Mouse (Mus musculus): Measurements from ENCODE around the gene Tnfaip8l1. TPM values are rescaled to one million over a fixed set of nuclear protein-coding genes. Genes with fewer than 3 reads are reported as not detected.

Gene Tnfaip8l1
- total RNA-seq, 2 experiments from 2014 or later = 0.41 to 0.64 TPM

- intact Hi-C loops (cut with DNase I) = no loop called here
- no peak for DNase-seq
Observed at GRCm38 (mm10) chr17:56136558-56136957, 25.7 kb upstream of the Tnfaip8l1 start.

DNA sequence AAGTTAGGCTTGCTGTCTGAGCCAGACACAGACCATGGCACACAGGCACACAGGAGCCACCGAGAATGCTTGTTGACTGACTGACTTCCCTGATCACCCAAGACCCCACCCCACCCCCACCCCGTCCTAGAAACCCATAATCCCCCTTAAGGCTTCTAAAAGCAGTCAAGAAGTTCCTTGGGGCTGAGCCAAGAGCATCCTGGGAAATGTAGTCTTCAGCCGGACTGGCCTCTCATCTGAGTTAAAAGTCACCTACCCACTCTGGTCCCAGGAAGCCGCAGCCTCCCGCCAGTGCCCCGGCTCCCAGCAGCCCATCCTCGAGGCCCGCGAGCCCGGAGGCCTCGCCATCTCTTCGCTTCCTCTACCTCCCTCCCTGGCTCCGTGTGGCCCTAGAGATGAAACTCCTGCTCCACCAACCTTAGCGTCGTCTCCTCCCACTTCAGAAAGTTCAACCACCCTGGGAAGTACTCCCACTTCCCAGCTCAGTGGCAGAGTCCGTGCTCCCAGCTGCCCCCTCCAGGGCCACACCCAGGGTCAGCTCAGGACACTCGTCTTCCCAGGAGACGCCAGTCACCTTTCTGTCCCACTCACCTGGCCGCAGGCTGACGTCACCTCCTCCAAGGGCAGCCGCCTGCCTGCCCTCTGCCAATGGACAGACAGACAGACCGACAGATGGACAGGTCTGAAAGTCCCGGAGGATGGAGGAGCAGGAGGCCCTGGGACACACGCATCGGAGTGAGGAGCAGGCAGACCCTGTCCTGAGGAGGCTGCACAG, 24.3 kb upstream of the Tnfaip8l1 start:
- no peak for DNase-seq
- intact Hi-C loops (cut with DNase I) = no loop called here

GRCm38 (mm10) chr17:56139355-56139754, 22.9 kb upstream of the Tnfaip8l1 start:
- intact Hi-C loops (cut with DNase I) = no loop called here
- DNase-seq = no peak

GRCm38 (mm10) chr17:56139858-56140595, 22.2 kb upstream of the Tnfaip8l1 start, which contains the start of gene Sema6b:
TSS of gene Sema6b (minus strand) at chr17:56140343.
- peak in 1 of 2 experiments; percentile 49 for DNase-seq
- intact Hi-C loops (cut with DNase I) = loop anchor here (2.0 kb wide), 1 partner anchor 19 kb away; no protein-coding TSS in a partner anchor

DNA sequence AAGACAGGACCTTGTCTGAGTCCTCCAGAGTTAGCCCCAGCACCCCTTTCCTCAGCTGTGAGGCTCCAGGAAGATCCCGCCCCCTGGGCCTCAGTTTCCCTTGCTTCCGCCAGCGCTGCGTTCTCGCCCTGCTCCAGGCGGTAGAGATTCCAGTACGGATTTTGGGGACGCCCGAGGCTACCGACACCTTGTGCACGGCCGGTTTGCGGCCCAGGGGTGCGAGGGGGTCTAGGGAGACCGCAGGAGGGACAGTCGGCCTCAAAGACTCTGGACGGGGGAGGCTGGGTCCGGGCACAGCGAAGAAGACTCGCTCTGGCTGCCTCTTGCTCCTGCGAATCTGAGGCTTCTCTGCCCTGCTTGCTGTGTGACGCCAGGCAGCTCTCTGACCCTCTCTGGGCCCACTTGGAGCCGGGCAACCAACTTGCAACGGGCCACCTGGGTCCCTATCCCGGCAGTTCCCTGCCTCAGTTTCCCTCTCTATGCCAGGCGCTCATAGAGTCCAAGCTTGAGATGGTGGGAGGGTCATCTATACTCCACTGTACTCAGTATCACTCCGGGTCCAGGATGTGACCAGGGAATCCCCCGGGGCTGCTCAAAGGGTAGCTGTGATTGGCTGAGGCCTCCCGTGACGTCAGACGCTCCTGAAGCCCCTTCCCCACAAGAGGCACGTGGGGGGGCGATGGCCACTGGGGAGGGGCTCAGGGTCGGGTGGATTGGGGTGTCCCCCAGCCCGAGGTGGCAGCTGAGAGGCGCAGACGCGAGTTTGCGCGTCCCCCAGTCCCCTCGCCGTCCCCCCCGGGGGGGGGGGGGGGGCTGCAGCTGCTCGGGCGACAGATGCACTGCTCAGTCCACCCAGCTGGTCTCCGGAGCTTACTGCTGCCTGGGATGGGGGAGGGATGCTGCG, 20.3 kb upstream of the Tnfaip8l1 start:
- DNase-seq = no peak
- intact Hi-C loops (cut with DNase I) = loop anchor here (2.0 kb wide), 1 partner anchor 17 kb away; no protein-coding TSS in a partner anchor

- intact Hi-C loops (cut with DNase I) = no loop called here
- no peak for DNase-seq
Observed at GRCm38 (mm10) chr17:56144546-56144945, 17.7 kb upstream of the Tnfaip8l1 start.

DNA sequence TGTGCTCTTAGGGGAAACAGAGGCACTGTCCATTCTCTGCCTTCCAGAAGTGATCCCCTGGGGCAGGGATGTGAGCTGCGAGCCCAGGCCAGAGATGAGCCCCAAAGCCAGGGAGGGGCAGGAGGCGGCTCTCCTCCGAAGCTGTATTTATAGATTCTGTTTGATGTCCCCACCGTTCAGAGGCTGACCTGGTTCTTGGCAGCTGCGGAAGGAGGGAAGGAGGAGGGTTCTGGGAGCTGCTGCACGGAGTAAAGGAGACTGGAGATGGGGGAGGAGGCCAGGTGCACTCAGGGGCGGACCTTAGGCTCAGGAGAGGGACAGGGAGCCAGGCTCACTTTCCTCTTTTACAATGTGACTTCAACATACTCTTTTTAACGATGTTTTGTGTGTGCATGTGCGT, 16.1 kb upstream of the Tnfaip8l1 start:
- intact Hi-C loops (cut with DNase I) = no loop called here
- no peak for DNase-seq

DNA sequence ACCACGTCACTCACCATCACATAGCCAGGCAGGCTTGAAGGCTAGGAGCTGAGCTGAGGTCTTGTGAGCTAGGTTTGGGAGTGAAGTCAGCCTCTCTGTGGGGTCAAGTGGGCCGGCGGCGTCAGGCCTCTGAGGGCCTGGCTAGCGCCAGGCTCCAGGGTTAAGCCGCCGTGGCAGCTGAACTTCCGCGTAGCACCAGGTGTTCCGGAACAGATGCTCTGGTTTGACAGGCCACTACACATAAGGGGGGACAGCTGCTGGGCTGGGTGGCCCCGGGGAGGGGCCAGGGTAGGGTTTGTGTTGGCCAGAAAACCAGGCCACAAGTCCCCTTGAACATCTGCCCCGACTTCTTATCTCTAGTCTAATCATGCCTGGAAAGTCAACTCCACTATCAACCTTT, 14.9 kb upstream of the Tnfaip8l1 start:
- DNase-seq = no peak
- intact Hi-C loops (cut with DNase I) = no loop called here

DNA sequence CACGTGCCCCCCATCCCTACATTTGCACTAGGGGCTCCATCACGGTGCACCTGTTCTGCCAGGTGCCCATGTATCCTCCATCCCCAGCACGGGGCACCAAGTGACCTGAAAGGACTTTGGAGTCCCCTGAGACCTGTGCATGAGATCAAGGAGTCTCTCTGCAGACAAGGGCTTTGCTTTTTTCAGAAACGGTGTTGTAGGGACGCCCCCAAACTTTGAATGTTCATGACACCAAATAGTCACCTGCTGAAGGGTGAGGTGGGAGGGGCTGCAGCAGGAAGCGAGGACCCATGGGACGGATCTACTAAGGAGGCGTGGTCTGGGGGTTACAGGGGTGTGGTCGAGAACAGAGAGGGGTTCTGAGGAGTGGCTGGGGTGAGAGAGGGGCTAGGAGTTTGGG, 14.0 kb upstream of the Tnfaip8l1 start:
- DNase-seq = no peak
- intact Hi-C loops (cut with DNase I) = no loop called here

DNA sequence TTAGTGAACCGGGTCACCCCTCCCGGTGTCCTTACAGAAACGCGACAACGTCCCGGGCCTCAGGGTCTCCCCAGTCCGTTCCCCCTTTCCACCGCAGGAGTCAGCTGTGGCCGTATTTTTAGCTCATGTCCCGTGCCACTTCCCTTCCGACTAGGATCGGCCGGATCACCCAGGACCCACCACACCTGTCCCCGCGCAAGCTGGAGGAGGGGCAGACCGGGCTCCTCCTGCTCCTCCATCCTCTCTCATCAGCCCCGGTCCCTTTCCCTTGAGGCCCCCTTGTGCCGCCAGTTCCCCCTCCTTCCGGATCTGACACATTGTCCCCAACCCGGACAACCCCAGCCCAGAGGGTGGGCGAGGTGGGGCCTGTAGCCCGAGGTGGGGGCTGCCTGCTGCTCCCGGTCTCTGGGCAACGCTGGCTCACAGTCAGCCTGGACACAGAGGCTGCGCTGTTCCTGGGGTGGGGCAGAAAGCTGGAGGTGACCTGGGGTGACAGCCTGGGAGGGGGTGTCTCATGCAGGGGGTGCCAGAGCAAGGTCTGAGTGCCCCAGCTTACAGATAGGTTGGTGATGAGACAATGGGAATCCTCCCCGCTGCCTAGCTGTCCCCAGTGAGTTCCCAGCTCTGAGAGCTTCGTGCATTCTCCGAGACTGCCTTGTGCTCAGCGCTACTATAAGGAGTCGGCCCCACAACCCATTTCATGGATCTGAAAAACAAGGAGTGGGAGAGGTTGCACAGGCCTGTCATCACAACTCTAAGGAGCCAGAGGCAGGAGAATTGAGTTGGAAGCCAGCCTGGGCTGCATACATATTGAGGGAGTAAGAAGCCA, 13.3 kb upstream of the Tnfaip8l1 start:
- no peak for DNase-seq
- intact Hi-C loops (cut with DNase I) = no loop called here

- DNase-seq = no peak
- intact Hi-C loops (cut with DNase I) = no loop called here
Observed at GRCm38 (mm10) chr17:56149897-56150296, 12.4 kb upstream of the Tnfaip8l1 start.

DNA sequence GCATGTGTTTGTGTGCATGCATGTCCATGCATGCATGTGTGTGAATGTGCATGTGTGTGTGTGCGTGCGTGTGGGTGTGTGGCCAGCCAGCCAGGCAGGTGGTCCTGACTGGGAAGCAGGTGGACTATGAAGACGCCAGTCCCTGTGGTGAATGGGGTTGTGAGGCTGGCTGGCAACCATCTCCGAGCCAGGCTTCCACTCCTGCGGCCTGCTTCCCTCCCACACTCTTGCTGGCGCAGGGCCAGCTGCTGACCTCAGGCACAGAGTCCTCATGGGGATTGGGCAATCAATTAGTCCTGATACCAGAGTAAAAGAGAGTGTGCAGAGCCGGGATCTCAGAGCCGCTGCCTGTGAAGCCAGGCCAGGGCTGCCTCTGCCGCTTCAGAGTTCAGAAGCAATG, 8.6 kb upstream of the Tnfaip8l1 start:
- intact Hi-C loops (cut with DNase I) = no loop called here
- DNase-seq = peak; percentile 58 to 68

- intact Hi-C loops (cut with DNase I) = loop anchor here (2.0 kb wide), 2 partner anchors 19 to 27 kb away; partner anchors contain the start of gene Sema6b
- DNase-seq = peak; percentile 53 to 64
Observed at GRCm38 (mm10) chr17:56159729-56160128, 2.5 kb upstream of the Tnfaip8l1 start.

DNA sequence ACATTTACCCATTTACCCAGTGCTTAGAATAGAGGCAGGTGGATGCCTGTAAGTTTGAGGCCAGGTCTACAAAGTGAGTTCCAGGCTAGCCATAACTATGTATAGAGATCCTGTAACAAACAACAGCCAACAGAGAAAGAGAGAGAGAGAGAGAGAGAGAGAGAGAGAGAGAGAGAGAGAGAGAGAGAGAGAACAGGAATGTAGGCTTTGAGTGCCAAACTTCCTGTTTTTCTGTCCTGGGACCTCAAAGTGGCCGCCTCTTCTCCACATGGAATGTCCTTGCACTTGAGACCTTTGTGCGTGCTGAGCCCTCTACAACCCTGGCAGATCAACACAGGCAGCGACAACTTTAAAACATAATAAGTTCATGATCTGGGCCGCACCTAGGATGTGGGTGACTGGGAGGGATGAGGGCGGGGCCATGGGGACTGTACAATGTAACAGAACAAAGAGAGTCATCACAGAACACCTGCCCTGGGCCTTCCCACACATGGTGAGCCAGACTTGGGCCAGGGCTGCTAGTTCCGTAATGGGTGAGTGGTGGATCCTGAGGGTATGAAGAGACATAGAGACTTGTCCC, 1.3 kb downstream of the Tnfaip8l1 start:
- intact Hi-C loops (cut with DNase I) = no loop called here
- no peak for DNase-seq

DNA sequence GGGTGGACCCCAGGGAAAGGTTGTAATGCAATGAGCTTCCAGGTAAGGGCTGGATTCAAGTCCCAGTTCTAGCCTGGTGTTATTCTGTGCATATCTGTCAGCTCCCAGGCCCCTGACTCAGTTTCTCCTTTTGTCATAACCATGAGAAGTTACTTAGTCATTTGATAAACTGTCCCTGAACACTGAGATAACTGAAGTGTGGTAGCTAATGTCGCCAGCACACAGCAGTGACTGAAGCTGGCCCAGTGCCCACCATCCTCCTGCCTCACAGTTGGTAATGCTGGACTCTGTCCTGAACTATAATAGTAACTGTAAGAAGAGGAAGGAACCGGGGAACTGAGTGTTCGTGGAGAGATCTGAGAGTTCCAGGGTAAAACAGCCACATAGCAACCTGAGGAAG, 2.2 kb downstream of the Tnfaip8l1 start:
- no peak for DNase-seq
- intact Hi-C loops (cut with DNase I) = no loop called here

DNA sequence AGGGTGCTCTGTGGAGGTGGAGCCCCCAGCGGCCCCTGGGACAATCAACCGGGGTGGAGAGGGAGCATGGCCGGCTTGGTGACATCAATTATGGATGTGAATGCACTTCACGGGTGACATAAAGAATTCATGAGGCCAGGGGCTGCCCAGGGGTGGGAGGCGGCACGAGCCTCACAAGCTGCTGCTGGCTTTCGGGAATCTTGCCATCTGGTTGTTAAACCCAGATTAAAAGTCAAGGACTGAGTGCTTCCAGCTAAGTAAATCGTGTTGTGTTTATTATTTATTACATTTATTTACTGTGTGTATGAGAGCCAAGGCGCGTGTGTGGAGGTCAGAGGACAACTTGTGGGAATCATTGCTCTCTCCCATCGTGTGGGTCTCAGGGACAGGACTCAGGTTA, 3.4 kb downstream of the Tnfaip8l1 start:
- DNase-seq = no peak
- intact Hi-C loops (cut with DNase I) = no loop called here

- no peak for DNase-seq
- intact Hi-C loops (cut with DNase I) = no loop called here
Observed at GRCm38 (mm10) chr17:56169830-56170229, 7.6 kb downstream of the Tnfaip8l1 start.

- intact Hi-C loops (cut with DNase I) = no loop called here
- no peak for DNase-seq
Observed at GRCm38 (mm10) chr17:56170636-56171035, 8.4 kb downstream of the Tnfaip8l1 start.

DNA sequence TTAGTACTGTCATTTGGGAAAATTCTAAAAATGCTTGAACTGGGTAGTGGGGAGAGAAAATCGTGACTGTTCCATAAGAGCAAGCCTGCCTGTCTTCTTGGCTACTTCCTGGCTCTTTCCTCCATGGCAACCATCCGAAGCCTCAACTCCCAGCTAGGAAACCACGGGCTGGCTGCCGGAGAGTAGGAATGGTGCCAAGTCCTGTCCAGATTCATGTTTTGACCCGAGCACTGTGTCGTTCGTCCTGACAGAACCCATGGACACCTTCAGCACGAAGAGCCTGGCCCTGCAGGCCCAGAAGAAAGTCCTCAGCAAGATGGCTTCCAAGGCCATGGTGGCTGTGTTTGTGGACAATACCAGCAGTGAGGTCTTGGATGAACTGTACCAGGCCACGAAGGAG, 9.2 kb downstream of the Tnfaip8l1 start:
- intact Hi-C loops (cut with DNase I) = no loop called here
- DNase-seq = no peak

Data from gastrocnemius, postnatal 36 days (tissue).